Mouse (Mus musculus): ENCODE results near the gene Antxr1. TPM values are rescaled to one million over a fixed set of nuclear protein-coding genes. Genes with fewer than 3 reads are reported as not detected.
"Not testable (repeated sequence)": the region's sequence is repeated elsewhere in the genome, so short reads cannot be mapped to it uniquely, and the experiment has no call there.

The Antxr1 gene
- polyA plus RNA-seq, 1 experiment from 2014 or later = 5.6 TPM

- H3K4me3 ChIP-seq = peak overlapping the region; percentile 21; the same call in 1 of the 2 replicates
- 0 out of 2 replicates have a peak, but pooled peaks have one; percentile 47 for ATAC-seq (ENCODE audit: low FRiP score, low read depth)
- no peaks in the 10 kb centered on the region for H3K9me3 ChIP-seq
- H3K9ac ChIP-seq (replicated peaks) = peak overlapping the region; percentile 39
- no peaks in the 10 kb centered on the region for H3K27me3 ChIP-seq
- H3K4me2 ChIP-seq (replicated peaks) = peak overlapping the region; percentile 49
- 12% methylated on average over 12 of the region's 12 CpGs for WGBS
- H3K27ac ChIP-seq (replicated peaks) = no peak overlapping the region
- no peaks in the 10 kb centered on the region for H3K36me3 ChIP-seq
- H3K4me1 ChIP-seq = peaks cover 12% of the 10 kb centered on the region
Observed at GRCm38 (mm10) chr6:87101281-87101954, 234.2 kb downstream of the Antxr1 start.

- peaks cover 12% of the 10 kb centered on the region for H3K4me1 ChIP-seq
- H3K4me2 ChIP-seq (replicated peaks) = no peak overlapping the region
- no peak overlapping the region for H3K4me3 ChIP-seq
- ATAC-seq (ENCODE audit: low FRiP score, low read depth) = no peak
- no peak overlapping the region for H3K27ac ChIP-seq (replicated peaks)
- no peaks in the 10 kb centered on the region for H3K9me3 ChIP-seq
- H3K9ac ChIP-seq (replicated peaks) = no peak overlapping the region
- no peaks in the 10 kb centered on the region for H3K36me3 ChIP-seq
- 92% methylated on average over 9 of the region's 9 CpGs for WGBS
- no peaks in the 10 kb centered on the region for H3K27me3 ChIP-seq
Observed at GRCm38 (mm10) chr6:87100297-87101020, 235.2 kb downstream of the Antxr1 start.

- Histone ChIP-seq H3K9ac (replicated peaks) (no peak overlapping the region), H3K4me1 (peaks cover 12% of the 10 kb centered on the region), H3K36me3 (no peaks in the 10 kb centered on the region), H3K27ac (replicated peaks) (no peak overlapping the region), H3K27me3 (no peaks in the 10 kb centered on the region), H3K4me3 (no peak overlapping the region), H3K9me3 (no peaks in the 10 kb centered on the region), H3K4me2 (replicated peaks) (no peak overlapping the region)
- 60% methylated on average over 7 of the region's 7 CpGs for WGBS
- ATAC-seq (ENCODE audit: low FRiP score, low read depth) = no peak
Observed at GRCm38 (mm10) chr6:87099671-87100296, 235.8 kb downstream of the Antxr1 start.

DNA sequence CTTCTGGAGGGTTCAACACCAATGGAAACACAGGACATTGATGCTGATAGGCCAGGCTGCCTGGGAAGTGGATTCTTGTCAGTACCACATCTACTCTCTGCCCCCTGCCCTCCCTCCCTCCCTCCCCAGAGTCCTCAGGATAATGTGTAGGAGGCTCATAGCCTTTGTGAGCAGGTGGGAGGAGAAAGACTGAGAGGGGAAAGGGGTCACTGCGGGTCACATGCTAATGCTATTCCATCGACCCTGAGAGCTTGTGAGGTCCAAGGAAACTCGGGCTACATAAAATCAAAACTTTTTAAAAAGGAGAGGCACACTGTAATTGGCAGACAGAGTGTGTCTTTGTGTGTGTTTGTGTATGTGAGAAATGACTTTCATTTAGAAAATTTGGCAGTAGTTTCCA is 236.4 kb downstream of the Antxr1 start:
- 11% methylated on average over 3 of the region's 3 CpGs for WGBS
- Histone ChIP-seq H3K27ac (replicated peaks) (no peak overlapping the region), H3K4me2 (replicated peaks) (no peak overlapping the region), H3K9me3 (no peaks in the 10 kb centered on the region), H3K4me1 (peaks cover 12% of the 10 kb centered on the region), H3K4me3 (no peak overlapping the region), H3K36me3 (no peaks in the 10 kb centered on the region), H3K27me3 (no peaks in the 10 kb centered on the region), H3K9ac (replicated peaks) (no peak overlapping the region)
- ATAC-seq (ENCODE audit: low FRiP score, low read depth) = no peak

GRCm38 (mm10) chr6:87093631-87094030 is 242.0 kb downstream of the Antxr1 start:
- not testable (repeated sequence) for H3K9me3 ChIP-seq; H3K27ac ChIP-seq (replicated peaks); H3K4me3 ChIP-seq; H3K4me1 ChIP-seq; H3K9ac ChIP-seq (replicated peaks); H3K4me2 ChIP-seq (replicated peaks); H3K27me3 ChIP-seq; ATAC-seq (ENCODE audit: low FRiP score, low read depth)
- H3K36me3 ChIP-seq = peaks cover 10% of the 10 kb centered on the region
- WGBS = 92% methylated on average over 8 of the region's 8 CpGs

DNA sequence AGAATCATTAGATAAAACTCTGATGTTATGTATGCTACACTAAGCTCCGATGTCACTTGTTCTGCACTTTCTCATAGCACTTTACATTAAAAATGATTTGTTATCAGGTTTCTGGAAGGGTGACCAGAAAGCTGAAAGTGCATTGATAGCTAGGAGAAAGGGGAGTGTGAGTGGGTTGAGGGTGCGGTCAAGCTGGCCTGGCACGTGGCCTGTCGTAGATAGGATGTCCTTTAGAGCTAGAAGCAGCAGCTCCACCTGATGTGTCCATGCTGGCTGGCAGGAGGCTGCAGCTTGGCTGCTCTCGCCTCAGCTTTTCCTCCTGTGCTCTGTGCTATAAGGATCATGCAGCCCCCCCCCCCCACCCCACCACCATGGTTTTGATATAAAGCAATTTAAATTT is 243.1 kb downstream of the Antxr1 start:
- no peak for ATAC-seq (ENCODE audit: low FRiP score, low read depth)
- H3K27me3 ChIP-seq = no peaks in the 10 kb centered on the region
- no peak overlapping the region for H3K9ac ChIP-seq (replicated peaks)
- H3K4me3 ChIP-seq = no peak overlapping the region
- H3K27ac ChIP-seq (replicated peaks) = no peak overlapping the region
- no peaks in the 10 kb centered on the region for H3K9me3 ChIP-seq
- H3K4me1 ChIP-seq = no peaks in the 10 kb centered on the region
- WGBS = 93% methylated on average over 5 of the region's 5 CpGs
- peaks cover 19% of the 10 kb centered on the region for H3K36me3 ChIP-seq
- H3K4me2 ChIP-seq (replicated peaks) = no peak overlapping the region

- no peak overlapping the region for H3K4me2 ChIP-seq (replicated peaks)
- peaks cover 29% of the 10 kb centered on the region for H3K36me3 ChIP-seq
- no peak overlapping the region for H3K27ac ChIP-seq (replicated peaks)
- H3K4me1 ChIP-seq = no peaks in the 10 kb centered on the region
- H3K27me3 ChIP-seq = no peaks in the 10 kb centered on the region
- H3K4me3 ChIP-seq = no peak overlapping the region
- no peak for ATAC-seq (ENCODE audit: low FRiP score, low read depth)
- 96% methylated on average over 3 of the region's 3 CpGs for WGBS
- H3K9me3 ChIP-seq = no peaks in the 10 kb centered on the region
- no peak overlapping the region for H3K9ac ChIP-seq (replicated peaks)
Observed at GRCm38 (mm10) chr6:87090877-87091276, 244.7 kb downstream of the Antxr1 start.

DNA sequence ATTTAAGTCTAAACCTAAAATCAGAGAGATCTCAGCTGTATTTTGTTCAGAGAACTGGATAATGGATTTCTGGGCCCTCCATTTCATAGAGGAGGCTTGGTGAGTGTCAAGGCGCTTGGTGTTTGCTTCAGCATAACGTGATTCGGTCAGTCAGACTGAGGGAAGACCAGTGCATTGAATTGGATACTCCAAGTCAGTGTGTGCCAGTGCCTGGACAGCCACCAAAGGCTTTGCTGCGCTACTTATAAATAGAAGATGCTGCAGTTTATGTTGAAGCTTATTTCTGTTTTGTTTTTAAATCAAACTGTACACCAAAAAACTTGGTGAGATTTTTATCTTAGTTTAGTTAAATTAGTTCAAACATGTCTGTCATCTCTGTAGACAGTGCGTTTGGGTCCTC is 247.3 kb downstream of the Antxr1 start:
- Histone ChIP-seq H3K36me3 (peaks cover 52% of the 10 kb centered on the region), H3K4me3 (no peak overlapping the region), H3K4me1 (no peaks in the 10 kb centered on the region), H3K4me2 (replicated peaks) (no peak overlapping the region), H3K27ac (replicated peaks) (no peak overlapping the region), H3K9ac (replicated peaks) (no peak overlapping the region), H3K9me3 (no peaks in the 10 kb centered on the region), H3K27me3 (no peaks in the 10 kb centered on the region)
- WGBS = 92% methylated on average over 5 of the region's 5 CpGs
- no peak for ATAC-seq (ENCODE audit: low FRiP score, low read depth)

GRCm38 (mm10) chr6:87085026-87085425 is 250.6 kb downstream of the Antxr1 start:
- peaks cover 55% of the 10 kb centered on the region for H3K36me3 ChIP-seq
- H3K9me3 ChIP-seq = no peaks in the 10 kb centered on the region
- no peak for ATAC-seq (ENCODE audit: low FRiP score, low read depth)
- H3K4me1 ChIP-seq = no peaks in the 10 kb centered on the region
- WGBS = 96% methylated on average over 6 of the region's 6 CpGs
- no peak overlapping the region for H3K4me3 ChIP-seq
- no peaks in the 10 kb centered on the region for H3K27me3 ChIP-seq
- no peak overlapping the region for H3K4me2 ChIP-seq (replicated peaks)
- H3K27ac ChIP-seq (replicated peaks) = no peak overlapping the region
- no peak overlapping the region for H3K9ac ChIP-seq (replicated peaks)

Other genes starting within 250 kb of the Antxr1 start
- 0.21 TPM in 1 of 2 replicates, not detected in the other for gene D6Ertd527e, start 231.1 kb downstream of the Antxr1 start, polyA plus RNA-seq (2016; fragmentation: Nextera tagmentation; extraction: Ambion mirVana)
- gene Gkn1, start 15.1 kb upstream of the Antxr1 start, polyA plus RNA-seq (2016; fragmentation: Nextera tagmentation; extraction: Ambion mirVana) = not detected in 2 replicates
- not detected in 2 replicates for gene Gkn2, start 37.5 kb upstream of the Antxr1 start, polyA plus RNA-seq (2016; fragmentation: Nextera tagmentation; extraction: Ambion mirVana)
- gene Gkn3, start 53.1 kb upstream of the Antxr1 start, polyA plus RNA-seq (2016; fragmentation: Nextera tagmentation; extraction: Ambion mirVana) = not detected in 2 replicates
- not detected in 2 replicates for gene Bmp10, start 93.2 kb upstream of the Antxr1 start, polyA plus RNA-seq (2016; fragmentation: Nextera tagmentation; extraction: Ambion mirVana)
- gene Arhgap25, start 197.4 kb upstream of the Antxr1 start, polyA plus RNA-seq (2016; fragmentation: Nextera tagmentation; extraction: Ambion mirVana) = 2.0 and 2.6 TPM in 2 replicates